Mouse (Mus musculus) forebrain, embryonic 15.5 days (tissue): ENCODE data around the gene Zbtb6. TPM values are rescaled to one million over a fixed set of nuclear protein-coding genes. Genes with fewer than 3 reads are reported as not detected.

ENCODE experiments used
- ATAC-seq: fragments of 200-750 bp; cut with Nextera tagmentation; replicated peaks from 2 replicates; pipeline ENCODE4 v1.8.0; 2017; ENCODE audit warnings: mild to moderate bottlenecking, moderate TSS enrichment, moderate library complexity
- H3K27ac ChIP-seq: fragments of 300-500 bp; sonication (generic); replicated peaks from 2 replicates; pipeline ENCODE4 v1.5.1; 2015; ENCODE audit warnings: mild to moderate bottlenecking, inconsistent platforms
- H3K27me3 ChIP-seq: fragments of 300-500 bp; sonication (generic); 2 replicates; pipeline ENCODE4 v1.6.1; 2015; ENCODE audit warnings: inconsistent platforms
- H3K36me3 ChIP-seq: fragments of 300-500 bp; sonication (generic); 2 replicates; pipeline ENCODE4 v1.6.1; 2015; ENCODE audit warnings: mild to moderate bottlenecking, inconsistent platforms
- H3K4me1 ChIP-seq: fragments of 300-500 bp; sonication (generic); 2 replicates; pipeline ENCODE4 v1.6.1; 2015; ENCODE audit warnings: inconsistent platforms
- H3K4me2 ChIP-seq: fragments of 300-500 bp; sonication (generic); replicated peaks from 2 replicates; pipeline ENCODE4 v1.6.1; 2015; ENCODE audit warnings: mild to moderate bottlenecking, inconsistent platforms
- H3K4me3 ChIP-seq: fragments of 300-500 bp; sonication (generic); 2 replicates; pipeline ENCODE4 v1.5.1; 2015; ENCODE audit warnings: mild to moderate bottlenecking, inconsistent platforms
- H3K9ac ChIP-seq: fragments of 300-500 bp; sonication (generic); replicated peaks from 2 replicates; pipeline ENCODE4 v1.6.1; 2015; ENCODE audit warnings: mild to moderate bottlenecking, inconsistent platforms
- H3K9me3 ChIP-seq: fragments of 300-500 bp; sonication (generic); 2 replicates; pipeline ENCODE4 v1.6.1; 2016; ENCODE audit warnings: inconsistent platforms
- WGBS: fragments of 180-500 bp; shearing (Covaris S2); methylation state at CpG from one replicate; pipeline ENCODE4 v1.1.7; 2015; ENCODE audit warnings: mixed read lengths; 5-methylcytosine and 5-hydroxymethylcytosine counted together
- polyA plus RNA-seq: library from polyadenylated mRNA; unstranded; fragments of >200 nt; fragmentation: Nextera tagmentation; extraction: Ambion mirVana; gene quantifications from 2 replicates; pipeline ENCODE4 v1.2.1, GENCODE M21; 2015

Zbtb6 gene
- polyA plus RNA-seq, 1 experiment from 2014 or later, result 19.3 TPM

DNA sequence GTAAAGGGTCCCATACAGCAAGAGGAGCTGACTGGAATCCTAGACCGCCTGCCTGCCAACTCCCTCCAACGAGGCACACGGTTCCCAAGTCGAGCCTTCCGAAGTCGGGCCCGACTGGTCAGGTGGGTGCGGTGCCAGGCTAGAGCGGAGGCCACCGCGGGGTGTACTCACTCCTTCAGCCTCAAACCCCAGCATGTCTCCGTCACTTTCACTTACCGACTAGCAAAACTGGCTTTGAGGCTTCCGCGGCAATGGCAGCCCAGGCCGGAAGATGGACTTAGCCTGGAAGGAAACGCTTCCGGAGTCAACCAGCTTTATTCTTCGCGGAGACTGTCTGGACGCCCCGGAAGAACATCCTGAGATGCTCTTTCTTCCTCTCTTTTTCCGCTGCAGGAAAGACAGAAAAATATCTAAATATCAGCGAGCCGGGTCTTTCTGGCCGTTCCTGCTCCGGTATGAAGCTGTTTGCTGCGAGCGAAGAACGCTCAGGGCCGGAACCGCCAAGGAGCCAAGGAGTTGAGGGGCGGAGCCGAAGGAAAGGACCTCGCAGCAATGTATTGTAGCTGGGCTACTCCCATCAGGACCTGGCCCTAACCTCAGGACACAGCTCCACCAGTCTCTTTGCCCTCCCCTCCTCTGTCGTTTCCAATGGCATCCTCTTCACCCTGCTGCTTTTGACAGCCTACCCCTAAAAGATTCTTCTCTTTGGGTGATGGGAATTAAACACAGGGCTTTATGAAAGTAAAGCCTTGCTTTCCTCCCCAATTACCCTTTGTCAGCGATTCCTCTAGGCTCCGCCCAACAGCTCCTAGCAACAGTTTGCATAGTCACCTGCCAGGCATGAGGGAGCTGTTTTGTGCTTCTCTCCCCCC is 12.1 kb downstream of the Zbtb6 start:
- Histone ChIP-seq H3K4me1 (peaks cover 15% of the 10 kb centered on the region), H3K4me2 (peak overlapping the region; percentile 85), H3K9ac (peak overlapping the region; percentile 78), H3K9me3 (no peaks in the 10 kb centered on the region), H3K4me3 (peak overlapping the region; percentile 67), H3K36me3 (peaks cover 24% of the 10 kb centered on the region), H3K27ac (peak overlapping the region; percentile 98), H3K27me3 (no peaks in the 10 kb centered on the region)
- under 1% methylated on average over 38 of the region's 38 CpGs for WGBS
- ATAC-seq, result peak; percentile 96

- Histone ChIP-seq H3K36me3 (peaks cover 12% of the 10 kb centered on the region; the same call in 1 of the 2 replicates), H3K27me3 (no peaks in the 10 kb centered on the region), H3K4me1 (peaks cover 19% of the 10 kb centered on the region), H3K4me2 (no peak overlapping the region), H3K27ac (no peak overlapping the region), H3K9me3 (no peaks in the 10 kb centered on the region), H3K9ac (no peak overlapping the region), H3K4me3 (no peak overlapping the region)
- ATAC-seq, result no peak
- WGBS, result 53% methylated on average over 3 of the region's 3 CpGs
Measured at GRCm38 (mm10) chr2:37423671-37424070, 19.3 kb downstream of the Zbtb6 start.

DNA sequence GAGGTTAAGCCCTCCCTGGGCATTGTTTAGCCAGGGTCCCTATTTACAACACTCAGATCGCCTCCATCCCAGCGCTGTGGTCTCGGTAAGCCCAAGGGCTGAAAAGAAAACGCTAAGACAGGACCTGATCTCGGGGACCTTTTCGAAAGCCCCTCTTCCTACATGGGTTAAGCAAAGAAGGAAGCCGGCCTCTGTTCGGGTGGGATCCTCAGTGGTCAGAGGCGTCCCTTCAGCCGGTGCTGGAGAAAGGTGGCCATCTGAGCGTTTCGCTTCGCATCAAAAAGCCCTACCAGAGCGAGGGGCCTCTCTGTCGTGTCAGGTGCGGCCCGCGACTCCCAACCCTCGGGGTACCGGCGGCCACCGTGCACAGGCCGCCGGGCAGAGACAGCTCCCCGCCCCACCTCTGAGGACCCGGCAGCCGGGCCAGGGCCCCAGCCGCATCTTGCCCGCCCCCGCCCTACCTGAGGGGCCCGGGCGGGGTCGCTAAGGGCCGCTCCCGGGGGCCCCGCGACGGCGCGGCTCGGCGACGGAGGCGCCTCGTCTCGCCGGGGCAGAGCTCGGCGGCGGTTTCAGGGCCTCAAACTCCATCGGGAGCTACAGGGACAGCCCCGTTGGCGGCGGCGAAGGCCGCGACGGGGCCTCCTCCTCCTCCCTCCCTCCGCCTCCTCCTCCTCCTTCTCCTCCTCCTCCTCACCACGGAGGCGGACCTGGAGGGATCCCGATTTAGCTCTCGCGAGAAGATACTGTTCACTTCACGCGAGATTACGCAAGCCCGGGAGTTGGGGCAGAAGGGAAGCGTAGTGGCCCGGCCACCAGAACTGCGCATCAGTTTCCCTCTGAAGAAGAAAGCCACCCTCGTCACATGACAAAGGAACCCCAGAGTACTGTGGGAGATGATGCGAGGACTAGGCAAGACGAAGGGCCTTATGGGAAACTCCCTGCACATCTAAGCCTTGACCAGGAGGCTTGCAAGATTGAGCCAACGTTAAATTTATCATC is 20.4 kb downstream of the Zbtb6 start, which contains the start of gene Rc3h2:
TSS of gene Rc3h2 (minus strand) at position 598 of the 999 bp plus-strand sequence.
- H3K36me3 ChIP-seq, result peaks cover 6% of the 10 kb centered on the region; the same call in 1 of the 2 replicates
- WGBS, result under 1% methylated on average over 69 of the region's 75 CpGs
- peak within 1 kb of the TSS; percentile 93 for H3K27ac ChIP-seq
- peak within 1 kb of the TSS; percentile 88 for H3K9ac ChIP-seq
- H3K4me2 ChIP-seq, result peak within 1 kb of the TSS; percentile 51
- peaks cover 19% of the 10 kb centered on the region for H3K4me1 ChIP-seq
- H3K4me3 ChIP-seq, result peak within 1 kb of the TSS; percentile 66
- no peaks in the 10 kb centered on the region for H3K9me3 ChIP-seq
- H3K27me3 ChIP-seq, result no peaks in the 10 kb centered on the region
- ATAC-seq, result peak; percentile 99

- Histone ChIP-seq H3K4me1 (peaks cover 19% of the 10 kb centered on the region), H3K4me2 (peak overlapping the region; percentile 51), H3K9ac (peak overlapping the region; percentile 88), H3K9me3 (no peaks in the 10 kb centered on the region), H3K27ac (peak overlapping the region; percentile 93), H3K27me3 (no peaks in the 10 kb centered on the region), H3K36me3 (peaks cover 5% of the 10 kb centered on the region; the same call in 1 of the 2 replicates), H3K4me3 (peak overlapping the region; percentile 66)
- WGBS, result 4% methylated on average over 3 of the region's 3 CpGs
- ATAC-seq, result no peak
Measured at GRCm38 (mm10) chr2:37421903-37422302, 21.1 kb downstream of the Zbtb6 start.

- 50% methylated on average over 1 of the region's 1 CpGs for WGBS
- Histone ChIP-seq H3K4me3 (no peak overlapping the region), H3K36me3 (peaks cover 46% of the 10 kb centered on the region), H3K9ac (no peak overlapping the region), H3K9me3 (no peaks in the 10 kb centered on the region), H3K4me1 (no peaks in the 10 kb centered on the region), H3K4me2 (no peak overlapping the region), H3K27me3 (no peaks in the 10 kb centered on the region), H3K27ac (no peak overlapping the region)
- ATAC-seq, result no peak
Measured at GRCm38 (mm10) chr2:37395539-37395938, 47.4 kb downstream of the Zbtb6 start.

- Histone ChIP-seq H3K9ac (no peak overlapping the region), H3K27me3 (no peaks in the 10 kb centered on the region), H3K9me3 (no peaks in the 10 kb centered on the region), H3K27ac (no peak overlapping the region), H3K4me3 (no peak overlapping the region), H3K4me2 (no peak overlapping the region), H3K4me1 (no peaks in the 10 kb centered on the region), H3K36me3 (peaks cover 44% of the 10 kb centered on the region)
- no peak for ATAC-seq
- whole genome bisulfite sequencing, result 93% methylated on average over 9 of the region's 9 CpGs
Measured at GRCm38 (mm10) chr2:37382921-37383320, 60.0 kb downstream of the Zbtb6 start.

DNA sequence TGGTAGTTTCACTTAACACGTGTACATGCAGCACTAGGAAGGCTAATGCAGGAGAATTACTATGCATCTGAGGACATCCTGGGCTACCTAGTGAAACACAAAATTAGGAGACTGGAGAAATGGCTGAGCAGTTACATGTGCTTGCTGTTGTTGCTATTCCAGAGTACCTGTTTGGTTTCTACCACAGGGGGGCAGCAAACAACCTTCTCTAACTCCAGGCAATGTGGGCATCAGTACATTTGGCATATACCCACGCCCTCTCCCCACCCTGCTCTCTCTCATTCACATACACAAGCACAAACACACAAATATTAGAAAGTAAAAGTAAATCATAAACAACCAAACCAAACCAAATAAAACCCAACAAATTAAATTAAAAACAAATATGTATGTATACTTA is 62.8 kb downstream of the Zbtb6 start:
- no peak overlapping the region for H3K27ac ChIP-seq
- H3K36me3 ChIP-seq, result peaks cover 54% of the 10 kb centered on the region
- no peak overlapping the region for H3K4me2 ChIP-seq
- H3K27me3 ChIP-seq, result no peaks in the 10 kb centered on the region
- WGBS, result 46% methylated on average over 2 of the region's 2 CpGs
- no peak overlapping the region for H3K4me3 ChIP-seq
- no peaks in the 10 kb centered on the region for H3K4me1 ChIP-seq
- no peak overlapping the region for H3K9ac ChIP-seq
- no peak for ATAC-seq
- no peaks in the 10 kb centered on the region for H3K9me3 ChIP-seq

GRCm38 (mm10) chr2:37376018-37376417 is 67.0 kb downstream of the Zbtb6 start:
- Histone ChIP-seq H3K9me3 (no peaks in the 10 kb centered on the region), H3K4me1 (no peaks in the 10 kb centered on the region), H3K27ac (no peak overlapping the region), H3K4me3 (no peak overlapping the region), H3K27me3 (no peaks in the 10 kb centered on the region), H3K9ac (no peak overlapping the region), H3K36me3 (peaks cover 51% of the 10 kb centered on the region), H3K4me2 (no peak overlapping the region)
- ATAC-seq, result no peak
- WGBS, result 100% methylated on average over 1 of the region's 1 CpGs

Other genes with a start within 250 kb of the Zbtb6 start
- not detected in 2 replicates for gene Olfr366, start 231.6 kb downstream of the Zbtb6 start, polyA plus RNA-seq
- not detected in 2 replicates for gene Olfr368, start 116.7 kb downstream of the Zbtb6 start, polyA plus RNA-seq
- 70.5 and 73.1 TPM in 2 replicates for gene Pdcl, start 83.8 kb downstream of the Zbtb6 start, polyA plus RNA-seq
- 24.2 and 24.4 TPM in 2 replicates for gene Rc3h2, start 20.3 kb downstream of the Zbtb6 start, polyA plus RNA-seq
- 8.3 and 8.6 TPM in 2 replicates for gene Zbtb26, start within 50 bp of the Zbtb6 start, polyA plus RNA-seq
- gene Rabgap1, start 108 bp upstream of the Zbtb6 start, polyA plus RNA-seq, result 61.6 and 65.0 TPM in 2 replicates
- 20.3 and 22.9 TPM in 2 replicates for gene Gpr21, start 73.2 kb upstream of the Zbtb6 start, polyA plus RNA-seq